Mouse (Mus musculus) kidney, embryonic 15.5 days (tissue): Measurements from ENCODE around the gene Lamc2. TPM values are rescaled to one million over a fixed set of nuclear protein-coding genes. Genes with fewer than 3 reads are reported as not detected.

Experiments
- ATAC-seq: fragments of 200-750 bp; cut with Nextera tagmentation; replicated peaks from 2 replicates; pipeline ENCODE4 v1.8.0; 2017; ENCODE audit warnings: moderate TSS enrichment; ENCODE audit not compliant: low FRiP score
- H3K27ac ChIP-seq: fragments of 300-500 bp; sonication (generic); 2 replicates; pipeline ENCODE4 v1.5.1; 2015; ENCODE audit warnings: mild to moderate bottlenecking, inconsistent platforms
- H3K27me3 ChIP-seq: fragments of 300-500 bp; sonication (generic); 2 replicates; pipeline ENCODE4 v1.6.1; 2015; ENCODE audit warnings: inconsistent platforms
- H3K36me3 ChIP-seq: fragments of 300-500 bp; sonication (generic); 2 replicates; pipeline ENCODE4 v1.6.1; 2015; ENCODE audit warnings: inconsistent platforms
- H3K4me1 ChIP-seq: fragments of 300-500 bp; sonication (generic); 2 replicates; pipeline ENCODE4 v1.6.1; 2015; ENCODE audit warnings: inconsistent platforms
- H3K4me2 ChIP-seq: fragments of 300-500 bp; sonication (generic); 2 replicates; pipeline ENCODE4 v1.6.1; 2015; ENCODE audit warnings: moderate library complexity, mild to moderate bottlenecking, inconsistent platforms
- H3K4me3 ChIP-seq: fragments of 300-500 bp; sonication (generic); replicated peaks from 2 replicates; pipeline ENCODE4 v1.5.1; 2015; ENCODE audit warnings: mild to moderate bottlenecking, inconsistent platforms
- H3K9ac ChIP-seq: fragments of 300-500 bp; sonication (generic); 2 replicates; pipeline ENCODE4 v1.6.1; 2015; ENCODE audit warnings: mild to moderate bottlenecking, inconsistent platforms
- H3K9me3 ChIP-seq: fragments of 300-500 bp; sonication (generic); replicated peaks from 2 replicates; pipeline ENCODE4 v1.6.1; 2016; ENCODE audit warnings: inconsistent platforms
- WGBS: fragments of 180-500 bp; shearing (Covaris S2); methylation state at CpG from one replicate; pipeline ENCODE4 v1.1.7; 2015; ENCODE audit warnings: mixed read lengths; 5-methylcytosine and 5-hydroxymethylcytosine counted together
- polyA plus RNA-seq: library from polyadenylated mRNA; unstranded; fragments of >200 nt; fragmentation: Nextera tagmentation; extraction: Ambion mirVana; gene quantifications from 2 replicates; pipeline ENCODE4 v1.2.1, GENCODE M21; 2015

Gene Lamc2
- polyA plus RNA-seq, 1 experiment from 2014 or later = 42.3 TPM

DNA sequence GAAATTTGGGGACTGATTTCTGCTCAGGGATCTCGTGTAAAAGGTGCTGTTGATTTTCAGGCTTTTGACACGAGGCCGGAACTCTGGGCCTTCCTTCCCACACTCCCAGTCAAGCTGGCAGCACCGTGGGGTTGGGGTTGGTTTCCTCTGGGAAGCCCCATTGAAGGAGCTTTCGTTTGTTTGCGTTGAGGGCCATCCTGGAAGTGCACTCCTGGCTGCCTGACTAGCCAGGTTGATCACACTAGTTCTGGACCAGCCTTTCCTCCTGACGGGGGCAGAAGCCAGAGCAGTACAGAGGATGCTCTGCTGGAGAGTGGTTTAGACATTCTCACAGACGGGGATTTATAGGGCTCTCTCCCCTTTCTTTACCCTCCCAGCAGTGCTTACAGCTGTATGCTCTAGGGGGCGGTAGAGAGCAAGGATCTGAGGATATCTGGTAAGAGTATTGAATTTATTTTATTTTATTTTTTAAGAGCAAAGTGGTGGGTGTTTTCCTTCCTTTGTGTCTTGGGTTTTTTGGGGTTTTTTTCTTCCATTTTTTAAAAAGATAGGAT lies 84.8 kb downstream of the Lamc2 start:
- Histone ChIP-seq H3K9me3 (no peaks in the 10 kb centered on the region), H3K4me1 (peaks cover 34% of the 10 kb centered on the region), H3K4me3 (no peak overlapping the region), H3K9ac (no peak overlapping the region), H3K27me3 (no peaks in the 10 kb centered on the region), H3K4me2 (0 out of 2 replicates have a peak overlapping the region, but pooled peaks have one; percentile 4), H3K27ac (peak overlapping the region; percentile 86), H3K36me3 (no peaks in the 10 kb centered on the region)
- 33% methylated on average over 9 of the region's 9 CpGs for WGBS
- peak; percentile 56; the same call in 1 of the 2 replicates for ATAC-seq

DNA sequence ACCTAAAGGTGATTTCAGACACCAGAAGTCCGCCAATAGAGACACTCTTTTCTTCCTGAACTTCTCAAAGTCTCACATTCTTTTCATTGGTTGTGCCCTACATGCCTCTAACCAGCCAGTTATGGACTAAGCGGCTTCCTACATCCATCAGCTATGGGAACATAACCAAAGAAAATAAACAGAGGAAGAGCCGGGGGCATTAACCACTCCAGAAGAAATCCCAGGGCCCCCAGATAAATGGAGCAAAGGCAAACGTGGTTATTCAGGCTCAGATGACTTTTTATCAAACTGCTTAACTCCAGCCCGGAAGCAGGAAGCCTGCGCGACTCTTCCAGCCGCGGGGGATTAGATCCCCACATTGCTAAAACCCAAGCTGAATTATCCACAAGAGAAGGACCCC lies 85.3 kb downstream of the Lamc2 start:
- Histone ChIP-seq H3K9me3 (no peaks in the 10 kb centered on the region), H3K4me1 (peaks cover 39% of the 10 kb centered on the region), H3K4me3 (no peak overlapping the region), H3K9ac (no peak overlapping the region), H3K27ac (peak overlapping the region; percentile 86), H3K36me3 (no peaks in the 10 kb centered on the region), H3K27me3 (no peaks in the 10 kb centered on the region), H3K4me2 (0 out of 2 replicates have a peak overlapping the region, but pooled peaks have one; percentile 4)
- WGBS = 36% methylated on average over 9 of the region's 9 CpGs
- ATAC-seq = 0 out of 2 replicates have a peak, but pooled peaks have one; percentile 22

DNA sequence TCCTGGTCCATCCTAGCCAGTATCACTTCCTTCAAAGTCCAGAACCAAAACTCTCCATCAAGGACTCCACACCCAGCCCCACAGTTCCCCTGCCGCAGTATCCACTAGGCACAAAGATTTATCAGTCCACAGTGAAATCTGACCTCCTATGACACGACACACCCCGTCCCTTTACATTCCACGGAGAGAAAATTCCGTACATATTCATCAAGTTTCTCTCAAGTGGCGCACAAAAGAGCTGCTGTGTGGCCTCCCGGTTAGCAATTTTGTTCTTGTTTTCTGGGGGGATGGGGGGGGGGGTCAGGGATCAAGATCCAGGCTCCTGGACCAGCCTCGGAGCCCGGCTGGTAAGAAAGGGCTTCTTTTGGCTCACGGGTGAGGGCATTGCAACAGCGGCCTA lies 87.7 kb downstream of the Lamc2 start:
- 51% methylated on average over 11 of the region's 11 CpGs for WGBS
- Histone ChIP-seq H3K9me3 (no peaks in the 10 kb centered on the region), H3K27me3 (no peaks in the 10 kb centered on the region), H3K4me3 (no peak overlapping the region), H3K9ac (no peak overlapping the region), H3K4me2 (no peak overlapping the region), H3K36me3 (no peaks in the 10 kb centered on the region), H3K4me1 (peaks cover 38% of the 10 kb centered on the region), H3K27ac (no peak overlapping the region)
- no peak for ATAC-seq

DNA sequence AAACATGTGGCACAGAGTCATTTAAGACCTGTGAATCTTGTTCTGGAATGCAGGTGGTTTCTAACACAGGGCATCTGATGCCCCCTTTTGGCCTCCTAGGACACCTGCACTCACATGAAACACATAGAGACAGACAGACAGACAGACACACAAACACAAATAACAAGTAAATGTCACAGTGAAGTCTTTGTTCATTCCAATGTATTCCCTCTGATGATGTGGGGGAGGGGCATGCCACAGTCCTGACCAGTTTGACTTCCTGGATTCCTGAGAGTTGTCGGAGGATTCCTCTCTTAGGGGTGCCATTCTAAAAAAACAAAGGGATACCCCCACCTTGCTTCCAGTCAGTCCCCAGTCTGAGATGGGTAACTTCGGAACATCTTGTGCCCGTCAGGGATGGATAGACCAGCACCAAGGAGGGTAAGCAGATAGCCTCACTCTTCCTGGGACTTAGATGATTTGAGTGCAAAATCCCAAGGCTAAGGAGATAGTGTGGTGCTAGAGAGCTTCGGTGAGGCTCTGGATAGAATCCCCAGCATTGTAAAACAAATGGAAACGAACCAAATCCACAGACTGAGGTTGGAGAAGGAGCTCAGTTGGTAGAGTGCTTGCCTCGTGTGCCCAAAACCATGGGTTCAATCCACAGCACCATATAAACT lies 89.1 kb downstream of the Lamc2 start:
- H3K4me1 ChIP-seq = peaks cover 43% of the 10 kb centered on the region
- H3K4me3 ChIP-seq = no peak overlapping the region
- no peak overlapping the region for H3K9ac ChIP-seq
- no peaks in the 10 kb centered on the region for H3K9me3 ChIP-seq
- H3K27ac ChIP-seq = peak overlapping the region; percentile 45
- no peaks in the 10 kb centered on the region for H3K36me3 ChIP-seq
- ATAC-seq = no peak
- H3K4me2 ChIP-seq = no peak overlapping the region
- H3K27me3 ChIP-seq = no peaks in the 10 kb centered on the region
- 90% methylated on average over 6 of the region's 6 CpGs for WGBS

DNA sequence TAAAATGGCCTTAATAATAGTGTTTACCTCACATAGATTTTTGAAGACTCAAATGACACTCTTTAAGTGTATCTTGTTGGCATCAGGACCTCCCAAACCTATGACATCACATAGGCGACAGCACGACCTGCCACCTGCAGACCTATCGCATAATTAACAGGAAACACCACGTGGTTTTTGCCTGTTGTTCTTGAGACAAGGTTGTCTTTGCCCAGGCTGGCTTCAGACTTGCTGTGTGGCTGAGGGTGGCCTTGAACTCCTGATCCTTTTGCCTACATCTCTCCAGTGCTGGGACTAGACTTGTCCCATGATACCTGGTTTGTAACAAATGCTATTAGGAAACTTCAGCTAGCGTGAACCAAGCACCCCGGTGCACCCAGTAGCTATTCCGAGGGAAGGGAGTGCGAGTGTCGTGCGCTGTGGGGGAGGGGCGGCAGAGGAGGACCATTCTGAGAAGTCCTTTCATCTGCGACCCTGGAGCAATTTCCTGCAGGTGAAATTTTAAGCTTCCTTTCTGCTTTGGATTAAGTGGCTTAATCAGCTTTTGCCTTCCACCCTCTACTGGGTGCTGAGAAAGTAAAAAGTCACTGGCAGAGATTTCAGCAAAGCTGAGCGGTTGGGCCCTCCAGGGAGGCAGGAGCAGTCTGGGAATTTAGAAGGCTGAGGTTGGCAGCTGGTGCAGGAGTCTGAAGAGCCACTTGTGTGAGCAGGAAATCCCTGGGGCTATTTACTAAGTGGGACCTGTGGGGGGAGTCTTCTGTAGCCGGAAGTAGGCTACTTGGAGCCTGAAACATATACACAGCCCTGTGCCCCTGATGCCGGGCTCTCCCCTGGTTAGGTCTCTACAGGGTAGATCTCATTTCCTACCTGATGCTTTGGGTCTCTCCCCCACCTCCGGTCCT lies 90.2 kb downstream of the Lamc2 start:
- Histone ChIP-seq H3K4me2 (no peak overlapping the region), H3K27me3 (no peaks in the 10 kb centered on the region), H3K4me3 (no peak overlapping the region), H3K27ac (peak overlapping the region; percentile 45), H3K9ac (no peak overlapping the region), H3K9me3 (no peaks in the 10 kb centered on the region), H3K4me1 (peaks cover 48% of the 10 kb centered on the region), H3K36me3 (no peaks in the 10 kb centered on the region)
- WGBS = 19% methylated on average over 16 of the region's 16 CpGs
- ATAC-seq = peak; percentile 26; the same call in 1 of the 2 replicates

DNA sequence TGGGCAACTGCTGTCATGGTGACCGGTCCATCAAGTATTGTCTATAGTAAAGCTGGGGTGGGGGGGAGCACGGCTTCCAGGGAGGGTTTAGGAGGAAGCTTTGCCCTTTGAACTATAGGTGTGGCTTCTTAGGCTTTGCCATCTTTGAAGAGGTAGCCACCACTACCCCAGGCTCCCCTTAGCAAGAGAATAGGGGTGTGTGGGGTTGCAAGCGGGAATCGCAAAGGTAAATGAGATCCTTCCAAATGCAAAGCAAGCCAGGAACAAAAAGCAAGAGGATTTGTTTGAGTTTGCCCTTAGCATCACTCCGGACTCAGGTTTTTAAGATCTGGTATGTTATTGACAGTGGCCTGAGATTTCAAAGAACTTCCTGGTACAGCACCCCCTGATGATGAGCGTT lies 90.9 kb downstream of the Lamc2 start:
- ATAC-seq = no peak
- H3K4me3 ChIP-seq = no peak overlapping the region
- H3K4me1 ChIP-seq = peaks cover 45% of the 10 kb centered on the region
- no peak overlapping the region for H3K9ac ChIP-seq
- WGBS = 65% methylated on average over 6 of the region's 6 CpGs
- peak overlapping the region; percentile 45; the same call in 1 of the 2 replicates for H3K27ac ChIP-seq
- H3K4me2 ChIP-seq = no peak overlapping the region
- no peaks in the 10 kb centered on the region for H3K36me3 ChIP-seq
- no peaks in the 10 kb centered on the region for H3K27me3 ChIP-seq
- H3K9me3 ChIP-seq = no peaks in the 10 kb centered on the region

DNA sequence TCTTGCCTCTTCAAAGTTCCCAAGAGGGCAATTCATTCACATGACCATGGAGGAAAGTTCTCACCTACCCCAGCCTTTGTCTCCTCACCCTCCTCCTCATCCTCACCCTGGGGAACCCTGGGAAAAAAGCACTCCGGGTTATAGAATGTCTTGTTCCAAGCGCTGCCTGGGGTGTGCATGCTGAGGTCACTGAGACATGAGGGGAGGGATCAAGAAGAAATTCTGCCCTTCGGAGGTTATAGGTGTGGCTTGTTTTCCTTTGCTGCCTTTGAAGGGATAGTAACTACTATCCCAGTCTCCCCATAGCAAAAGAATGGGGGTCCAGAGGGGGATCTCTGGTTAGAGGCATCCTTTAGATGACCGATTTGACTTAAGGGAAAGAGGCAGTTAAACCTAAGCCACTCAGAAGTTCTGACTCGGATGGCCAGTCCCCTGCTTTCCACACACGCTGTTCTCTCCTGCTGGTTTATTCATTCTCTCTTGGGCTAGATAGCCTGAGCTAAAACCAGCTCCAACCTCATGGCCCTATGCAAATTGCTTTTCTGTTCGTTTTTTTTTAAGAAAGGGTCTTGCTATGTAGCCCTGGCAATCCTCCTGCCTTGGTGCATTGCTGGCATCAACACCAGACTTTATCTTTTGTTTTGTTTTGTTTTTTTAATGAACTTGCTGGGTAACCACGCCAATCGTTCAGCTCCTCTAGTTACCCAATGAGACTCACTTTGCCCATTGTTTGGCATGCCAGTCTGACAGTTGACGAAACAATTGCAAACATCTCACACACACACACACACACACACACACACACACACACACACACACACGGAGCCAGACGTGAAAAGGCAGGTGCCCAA lies 91.8 kb downstream of the Lamc2 start:
- H3K36me3 ChIP-seq = no peaks in the 10 kb centered on the region
- 46% methylated on average over 12 of the region's 12 CpGs for WGBS
- no peak overlapping the region for H3K4me3 ChIP-seq
- no peak overlapping the region for H3K9ac ChIP-seq
- no peak overlapping the region for H3K27ac ChIP-seq
- H3K4me1 ChIP-seq = peaks cover 45% of the 10 kb centered on the region
- no peak overlapping the region for H3K4me2 ChIP-seq
- no peaks in the 10 kb centered on the region for H3K9me3 ChIP-seq
- H3K27me3 ChIP-seq = no peaks in the 10 kb centered on the region
- ATAC-seq = no peak

DNA sequence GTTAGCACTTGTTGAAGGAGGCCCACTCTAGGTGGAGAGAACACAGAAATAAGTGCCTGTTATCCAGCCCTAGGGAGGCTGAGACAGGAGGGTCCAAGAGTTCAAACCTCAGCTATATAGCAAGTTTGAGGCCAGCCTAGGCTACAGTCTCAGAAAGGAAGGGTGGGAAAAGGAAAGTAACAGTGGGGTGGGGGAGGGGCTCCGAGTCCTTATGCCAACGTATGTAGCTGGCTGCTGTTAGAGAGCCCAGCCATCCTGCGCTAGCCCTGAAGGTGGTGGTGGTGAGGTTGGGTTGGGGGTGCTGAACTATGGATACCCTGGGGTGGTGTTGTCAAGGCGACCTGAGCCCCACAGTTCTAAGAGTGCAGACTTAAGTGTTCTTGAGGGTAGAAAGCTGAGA lies 92.7 kb downstream of the Lamc2 start:
- no peak for ATAC-seq
- H3K4me2 ChIP-seq = no peak overlapping the region
- no peak overlapping the region for H3K27ac ChIP-seq
- no peaks in the 10 kb centered on the region for H3K27me3 ChIP-seq
- H3K9me3 ChIP-seq = no peaks in the 10 kb centered on the region
- H3K36me3 ChIP-seq = no peaks in the 10 kb centered on the region
- 69% methylated on average over 4 of the region's 4 CpGs for WGBS
- H3K9ac ChIP-seq = no peak overlapping the region
- no peak overlapping the region for H3K4me3 ChIP-seq
- H3K4me1 ChIP-seq = peaks cover 39% of the 10 kb centered on the region

DNA sequence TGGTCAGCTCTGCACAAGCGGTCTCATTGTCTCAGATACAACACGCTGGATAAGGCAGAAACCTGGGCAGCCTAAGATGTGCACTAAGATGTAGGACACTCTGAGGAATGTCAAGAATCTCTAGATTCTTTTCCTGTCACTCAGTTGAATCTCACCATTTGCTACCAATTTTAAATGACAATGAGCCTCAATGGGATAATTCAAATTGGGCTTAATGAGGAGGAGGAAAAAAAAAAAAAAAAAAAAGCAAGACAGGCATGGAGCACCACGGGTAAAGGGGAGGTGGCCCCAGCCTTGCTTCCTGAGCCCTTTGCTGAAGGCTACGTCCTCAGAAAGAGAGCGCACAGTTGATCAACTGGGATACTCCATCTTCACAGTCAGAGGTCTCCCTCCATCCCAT lies 93.1 kb downstream of the Lamc2 start:
- Histone ChIP-seq H3K27ac (no peak overlapping the region), H3K36me3 (no peaks in the 10 kb centered on the region), H3K4me1 (peaks cover 36% of the 10 kb centered on the region), H3K27me3 (no peaks in the 10 kb centered on the region), H3K9ac (no peak overlapping the region), H3K4me2 (no peak overlapping the region), H3K9me3 (no peaks in the 10 kb centered on the region), H3K4me3 (no peak overlapping the region)
- 73% methylated on average over 5 of the region's 5 CpGs for WGBS
- no peak for ATAC-seq

DNA sequence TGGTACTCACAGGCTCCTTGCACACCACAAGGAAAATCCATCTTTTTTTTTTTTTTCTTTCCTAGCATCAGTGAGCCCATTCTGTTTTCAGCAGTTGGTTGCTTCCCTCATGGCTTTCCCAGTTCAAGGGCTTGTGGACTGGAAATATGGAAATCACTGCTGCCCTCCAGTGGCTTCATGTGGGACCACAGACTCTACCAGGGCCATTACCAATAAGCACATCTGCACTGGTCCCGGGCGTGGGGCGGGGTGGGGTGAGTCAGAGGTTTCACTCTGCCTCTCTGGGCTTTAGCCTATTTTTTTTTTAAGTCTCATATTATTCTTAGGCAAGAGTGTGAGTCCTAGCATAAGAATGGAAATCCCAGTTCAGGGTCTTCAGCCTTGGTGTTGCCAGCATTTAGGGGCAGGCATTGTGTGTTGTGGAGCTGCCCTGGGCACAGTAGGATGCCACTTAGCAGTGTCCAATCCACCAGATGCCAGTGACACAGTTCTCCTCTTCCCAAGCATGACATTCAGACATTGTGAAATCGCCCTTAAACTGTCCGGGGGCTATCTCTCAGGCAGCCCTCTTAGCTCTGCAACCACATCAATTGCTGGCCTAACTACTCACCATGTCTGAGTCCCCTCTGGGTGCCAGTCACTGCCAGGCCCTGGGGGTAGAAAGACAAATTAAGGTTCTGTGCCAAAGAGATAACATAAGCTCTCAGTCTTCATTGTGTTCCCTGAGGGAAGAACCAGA lies 93.8 kb downstream of the Lamc2 start:
- Histone ChIP-seq H3K27me3 (no peaks in the 10 kb centered on the region), H3K36me3 (no peaks in the 10 kb centered on the region), H3K4me3 (no peak overlapping the region), H3K4me1 (peaks cover 36% of the 10 kb centered on the region), H3K27ac (peak overlapping the region; percentile 74), H3K9me3 (no peaks in the 10 kb centered on the region), H3K9ac (no peak overlapping the region), H3K4me2 (no peak overlapping the region)
- peak; percentile 33; the same call in 1 of the 2 replicates for ATAC-seq
- WGBS = 61% methylated on average over 5 of the region's 5 CpGs
